Mouse (Mus musculus): Measurements from ENCODE around the gene Gm49776. TPM values are rescaled to one million over a fixed set of nuclear protein-coding genes. Genes with fewer than 3 reads are reported as not detected.

The Gm49776 gene
- polyA plus RNA-seq, 1 experiment from 2014 or later = not detected

GRCm38 (mm10) chr16:18217579-18217978 lies 40.5 kb downstream of the Gm49776 start, which contains the start of gene Ccdc188:
Gene Ccdc188 (plus strand): TSS chr16:18217879.
- Histone ChIP-seq H3K27ac (ENCODE audit: low read length) (no peak within 1 kb of the TSS), H3K4me3 (ENCODE audit: low read depth, low read length) (no peak within 1 kb of the TSS), H3K4me1 (ENCODE audit: control insufficient read depth, low read depth, low read length) (peaks cover 7% of the 10 kb centered on the region; the same call in 1 of the 2 replicates), H3K36me3 (ENCODE audit: control insufficient read depth, insufficient read depth) (no peaks in the 10 kb centered on the region), H3K27me3 (ENCODE audit: control insufficient read depth, insufficient read depth, low read depth, low read length) (no peaks in the 10 kb centered on the region), H3K4me2 (ENCODE audit: low read depth, low read length) (no peak within 1 kb of the TSS), H3K9ac (ENCODE audit: low read depth, low read length) (no peak within 1 kb of the TSS), H3K9me3 (replicated peaks; ENCODE audit: control insufficient read depth, low read length) (no peaks in the 10 kb centered on the region)
- 52% methylated on average over 4 of the region's 4 CpGs for WGBS (ENCODE audit: insufficient replicate concordance)
- ATAC-seq (ENCODE audit: low read depth) = no peak

GRCm38 (mm10) chr16:18214858-18215257 lies 43.3 kb downstream of the Gm49776 start:
- Histone ChIP-seq H3K9me3 (replicated peaks; ENCODE audit: control insufficient read depth, low read length) (no peaks in the 10 kb centered on the region), H3K4me1 (ENCODE audit: control insufficient read depth, low read depth, low read length) (peaks cover 2% of the 10 kb centered on the region; the same call in 1 of the 2 replicates), H3K9ac (ENCODE audit: low read depth, low read length) (no peak overlapping the region), H3K36me3 (ENCODE audit: control insufficient read depth, insufficient read depth) (no peaks in the 10 kb centered on the region), H3K4me2 (ENCODE audit: low read depth, low read length) (no peak overlapping the region), H3K27ac (ENCODE audit: low read length) (no peak overlapping the region), H3K4me3 (ENCODE audit: low read depth, low read length) (no peak overlapping the region), H3K27me3 (ENCODE audit: control insufficient read depth, insufficient read depth, low read depth, low read length) (no peaks in the 10 kb centered on the region)
- ATAC-seq (ENCODE audit: low read depth) = no peak
- WGBS (ENCODE audit: insufficient replicate concordance) = 78% methylated on average over 7 of the region's 7 CpGs

- no peaks in the 10 kb centered on the region; the same call in 1 of the 2 replicates for H3K4me1 ChIP-seq (ENCODE audit: control insufficient read depth, low read depth, low read length)
- H3K4me3 ChIP-seq (ENCODE audit: low read depth, low read length) = no peak overlapping the region
- ATAC-seq (ENCODE audit: low read depth) = no peak
- WGBS (ENCODE audit: insufficient replicate concordance) = 45% methylated on average over 6 of the region's 6 CpGs
- no peaks in the 10 kb centered on the region for H3K27me3 ChIP-seq (ENCODE audit: control insufficient read depth, insufficient read depth, low read depth, low read length)
- no peak overlapping the region for H3K4me2 ChIP-seq (ENCODE audit: low read depth, low read length)
- H3K9ac ChIP-seq (ENCODE audit: low read depth, low read length) = no peak overlapping the region
- H3K27ac ChIP-seq (ENCODE audit: low read length) = no peak overlapping the region
- no peaks in the 10 kb centered on the region for H3K36me3 ChIP-seq (ENCODE audit: control insufficient read depth, insufficient read depth)
- no peaks in the 10 kb centered on the region for H3K9me3 ChIP-seq (replicated peaks; ENCODE audit: control insufficient read depth, low read length)
These were observed 44.4 kb downstream of the Gm49776 start for GRCm38 (mm10) chr16:18213689-18214088.

GRCm38 (mm10) chr16:18211417-18212171 lies 46.5 kb downstream of the Gm49776 start:
- no peak overlapping the region for H3K9ac ChIP-seq (ENCODE audit: low read depth, low read length)
- H3K4me1 ChIP-seq (ENCODE audit: control insufficient read depth, low read depth, low read length) = no peaks in the 10 kb centered on the region; the same call in 1 of the 2 replicates
- no peak for ATAC-seq (ENCODE audit: low read depth)
- no peaks in the 10 kb centered on the region for H3K36me3 ChIP-seq (ENCODE audit: control insufficient read depth, insufficient read depth)
- no peak overlapping the region for H3K4me2 ChIP-seq (ENCODE audit: low read depth, low read length)
- H3K9me3 ChIP-seq (replicated peaks; ENCODE audit: control insufficient read depth, low read length) = no peaks in the 10 kb centered on the region
- H3K27ac ChIP-seq (ENCODE audit: low read length) = no peak overlapping the region
- no peak overlapping the region for H3K4me3 ChIP-seq (ENCODE audit: low read depth, low read length)
- WGBS (ENCODE audit: insufficient replicate concordance) = 32% methylated on average over 10 of the region's 10 CpGs
- no peaks in the 10 kb centered on the region for H3K27me3 ChIP-seq (ENCODE audit: control insufficient read depth, insufficient read depth, low read depth, low read length)

GRCm38 (mm10) chr16:18210701-18211416 lies 47.3 kb downstream of the Gm49776 start:
- Histone ChIP-seq H3K4me2 (ENCODE audit: low read depth, low read length) (no peak overlapping the region), H3K4me1 (ENCODE audit: control insufficient read depth, low read depth, low read length) (no peaks in the 10 kb centered on the region; the same call in 1 of the 2 replicates), H3K9me3 (replicated peaks; ENCODE audit: control insufficient read depth, low read length) (no peaks in the 10 kb centered on the region), H3K9ac (ENCODE audit: low read depth, low read length) (no peak overlapping the region), H3K27me3 (ENCODE audit: control insufficient read depth, insufficient read depth, low read depth, low read length) (no peaks in the 10 kb centered on the region), H3K27ac (ENCODE audit: low read length) (no peak overlapping the region), H3K4me3 (ENCODE audit: low read depth, low read length) (no peak overlapping the region), H3K36me3 (ENCODE audit: control insufficient read depth, insufficient read depth) (no peaks in the 10 kb centered on the region)
- no peak for ATAC-seq (ENCODE audit: low read depth)
- 10% methylated on average over 8 of the region's 8 CpGs for WGBS (ENCODE audit: insufficient replicate concordance)

GRCm38 (mm10) chr16:18203430-18204091 lies 54.6 kb downstream of the Gm49776 start:
- Histone ChIP-seq H3K27ac (ENCODE audit: low read length) (no peak overlapping the region), H3K4me3 (ENCODE audit: low read depth, low read length) (no peak overlapping the region), H3K36me3 (ENCODE audit: control insufficient read depth, insufficient read depth) (no peaks in the 10 kb centered on the region), H3K9me3 (replicated peaks; ENCODE audit: control insufficient read depth, low read length) (no peaks in the 10 kb centered on the region), H3K4me1 (ENCODE audit: control insufficient read depth, low read depth, low read length) (no peaks in the 10 kb centered on the region), H3K27me3 (ENCODE audit: control insufficient read depth, insufficient read depth, low read depth, low read length) (no peaks in the 10 kb centered on the region), H3K4me2 (ENCODE audit: low read depth, low read length) (no peak overlapping the region), H3K9ac (ENCODE audit: low read depth, low read length) (no peak overlapping the region)
- 57% methylated on average over 7 of the region's 7 CpGs for WGBS (ENCODE audit: insufficient replicate concordance)
- no peak for ATAC-seq (ENCODE audit: low read depth)

GRCm38 (mm10) chr16:18202061-18202460 lies 56.1 kb downstream of the Gm49776 start:
- H3K4me3 ChIP-seq (ENCODE audit: low read depth, low read length) = no peak overlapping the region
- no peaks in the 10 kb centered on the region for H3K9me3 ChIP-seq (replicated peaks; ENCODE audit: control insufficient read depth, low read length)
- no peak overlapping the region for H3K9ac ChIP-seq (ENCODE audit: low read depth, low read length)
- no peak overlapping the region for H3K4me2 ChIP-seq (ENCODE audit: low read depth, low read length)
- 59% methylated on average over 1 of the region's 1 CpGs for WGBS (ENCODE audit: insufficient replicate concordance)
- H3K4me1 ChIP-seq (ENCODE audit: control insufficient read depth, low read depth, low read length) = no peaks in the 10 kb centered on the region
- H3K27ac ChIP-seq (ENCODE audit: low read length) = no peak overlapping the region
- H3K27me3 ChIP-seq (ENCODE audit: control insufficient read depth, insufficient read depth, low read depth, low read length) = no peaks in the 10 kb centered on the region
- ATAC-seq (ENCODE audit: low read depth) = no peak
- H3K36me3 ChIP-seq (ENCODE audit: control insufficient read depth, insufficient read depth) = no peaks in the 10 kb centered on the region

GRCm38 (mm10) chr16:18201620-18202019 lies 56.5 kb downstream of the Gm49776 start:
- Histone ChIP-seq H3K9me3 (replicated peaks; ENCODE audit: control insufficient read depth, low read length) (no peaks in the 10 kb centered on the region), H3K4me1 (ENCODE audit: control insufficient read depth, low read depth, low read length) (no peaks in the 10 kb centered on the region), H3K4me2 (ENCODE audit: low read depth, low read length) (no peak overlapping the region), H3K27ac (ENCODE audit: low read length) (no peak overlapping the region), H3K36me3 (ENCODE audit: control insufficient read depth, insufficient read depth) (no peaks in the 10 kb centered on the region), H3K27me3 (ENCODE audit: control insufficient read depth, insufficient read depth, low read depth, low read length) (no peaks in the 10 kb centered on the region), H3K4me3 (ENCODE audit: low read depth, low read length) (no peak overlapping the region), H3K9ac (ENCODE audit: low read depth, low read length) (no peak overlapping the region)
- WGBS (ENCODE audit: insufficient replicate concordance) = 35% methylated on average over 1 of the region's 1 CpGs
- no peak for ATAC-seq (ENCODE audit: low read depth)
